Mouse (Mus musculus) cerebellum, adult 2 months (tissue): ENCODE results near the gene Ccdc88c.

Source experiments
- CTCF ChIP-seq: fragments of 200-500 bp; IDR thresholded peaks from 2 replicates; pipeline ENCODE4 v1.5.1; 2011; ENCODE audit warnings: low read depth, mild to moderate bottlenecking, control low read depth, low read length, moderate library complexity, borderline replicate concordance; ENCODE audit not compliant: insufficient read depth
- POLR2A ChIP-seq: fragments of 200-500 bp; IDR thresholded peaks from 2 replicates; pipeline ENCODE4 v1.6.1; 2011; ENCODE audit warnings: low read length, control low read depth, borderline replicate concordance; ENCODE audit not compliant: insufficient read depth

DNA sequence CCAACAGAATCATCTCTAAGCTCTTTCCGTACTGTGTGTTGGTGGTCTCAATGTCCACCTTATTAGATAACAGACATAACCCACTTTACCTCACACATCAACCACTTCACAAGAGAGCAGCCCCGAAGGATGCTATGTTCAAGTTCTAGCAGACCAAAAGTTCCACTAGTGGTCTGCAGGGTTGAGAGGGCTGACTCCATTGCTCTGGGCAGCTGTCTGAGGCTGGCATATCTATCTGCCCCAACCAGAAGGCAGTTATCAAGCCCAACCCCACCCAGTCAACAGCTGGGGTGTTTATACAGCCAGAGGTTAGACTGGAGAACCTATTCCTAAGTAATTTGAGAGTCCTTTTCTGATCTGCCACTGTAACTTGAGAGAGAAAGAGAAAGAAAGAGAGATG lies 72.8 kb downstream of the Ccdc88c start:
- TF ChIP-seq POLR2A (no peak), CTCF (no peak)
